Mouse (Mus musculus): Measurements from ENCODE around the gene Cacng5. TPM values are rescaled to one million over a fixed set of nuclear protein-coding genes. Genes with fewer than 3 reads are reported as not detected.
A peak's percentile ranks its signal among the peaks of the same experiment; 100 is the strongest.

Gene Cacng5
- polyA plus RNA-seq (2015; fragmentation: Nextera tagmentation; extraction: Ambion mirVana), result 10.7 and 11.5 TPM in 2 replicates

DNA sequence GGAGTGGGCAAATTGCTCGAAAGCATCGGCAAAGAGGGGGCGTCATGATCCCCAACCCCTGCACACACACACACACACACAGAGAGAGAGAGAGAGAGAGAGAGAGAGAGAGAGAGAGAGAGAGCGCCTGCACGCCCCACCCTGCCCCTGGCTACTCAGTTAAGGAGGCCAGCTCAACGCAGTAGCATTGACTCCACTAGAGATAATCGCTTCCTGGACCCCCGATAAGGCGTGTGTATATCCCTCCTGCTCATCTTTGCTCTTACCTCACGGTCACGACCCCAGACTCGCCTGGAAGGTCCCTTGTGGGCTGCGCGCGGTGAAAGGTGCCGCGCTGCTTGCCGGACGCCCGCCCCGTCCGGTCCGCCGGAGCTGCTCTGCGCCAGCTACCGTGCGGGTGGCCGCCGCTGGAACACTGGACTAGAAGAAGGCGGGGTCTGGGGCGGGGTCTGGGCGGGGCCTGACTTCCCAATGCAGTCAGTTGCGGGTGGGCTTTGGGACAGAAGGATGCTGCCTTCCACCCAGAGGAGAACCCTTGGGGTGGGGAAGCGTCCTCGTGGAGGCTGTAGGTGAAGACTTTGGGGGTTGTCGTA is at the start of gene Cacng5:
Cacng5 (minus strand) TSS at position 422 of the 593 bp plus-strand sequence.
- Histone ChIP-seq H3K4me1 (replicated peaks) (peaks cover 25% of the 10 kb centered on the region), H3K4me3 (peak within 1 kb of the TSS; percentile 49), H3K9me3 (no peaks in the 10 kb centered on the region), H3K36me3 (no peaks in the 10 kb centered on the region), H3K9ac (peak within 1 kb of the TSS; percentile 39), H3K4me2 (peak within 1 kb of the TSS; percentile 66), H3K27me3 (no peaks in the 10 kb centered on the region), H3K27ac (replicated peaks) (no peak within 1 kb of the TSS)
- WGBS, result 6% methylated on average over 36 of the region's 36 CpGs
- ATAC-seq (ENCODE audit: low FRiP score, low read depth), result peak; percentile 83

DNA sequence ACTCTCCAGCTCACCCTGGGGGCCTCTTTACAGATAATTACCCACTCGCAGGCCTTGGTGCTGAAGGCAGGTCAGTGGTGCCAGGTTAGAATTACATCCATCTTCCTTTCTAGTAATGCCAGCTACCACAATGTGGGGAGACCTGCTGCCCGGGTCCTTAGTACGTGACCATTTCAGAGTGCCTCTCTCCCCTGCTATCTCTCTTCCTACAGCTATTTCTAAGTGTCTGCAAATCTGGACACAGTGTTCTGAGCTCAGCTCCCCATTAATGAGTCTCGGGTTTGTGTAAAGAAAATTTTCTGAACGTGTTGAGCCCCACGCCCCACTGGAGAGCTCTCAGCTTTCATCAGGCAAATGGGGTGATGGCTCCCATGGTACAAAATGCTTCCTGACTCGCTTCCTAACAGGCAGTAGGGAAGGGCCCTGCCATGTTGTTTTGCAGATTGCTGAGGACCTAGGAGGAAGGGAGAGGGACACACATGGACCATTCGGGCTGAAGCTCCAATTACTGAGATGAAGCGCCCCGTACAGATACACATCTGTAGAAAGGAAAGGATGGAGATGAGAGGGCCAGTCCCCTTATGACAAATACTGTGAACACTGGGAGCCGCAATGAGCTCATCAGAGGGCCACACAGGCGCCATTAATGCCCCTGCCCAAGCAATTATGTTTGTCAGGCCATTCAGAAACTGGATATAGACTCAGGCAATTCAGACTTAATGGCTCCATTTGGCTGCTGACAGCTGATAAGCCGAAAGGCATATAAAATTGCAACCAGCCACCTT is 42.9 kb upstream of the Cacng5 start:
- Histone ChIP-seq H3K27me3 (no peaks in the 10 kb centered on the region), H3K9me3 (no peaks in the 10 kb centered on the region), H3K4me3 (no peak overlapping the region), H3K9ac (no peak overlapping the region), H3K27ac (replicated peaks) (peak overlapping the region; percentile 47), H3K36me3 (peaks cover 10% of the 10 kb centered on the region), H3K4me1 (replicated peaks) (peaks cover 13% of the 10 kb centered on the region; the same call in 1 of the 2 replicates), H3K4me2 (no peak overlapping the region)
- peak; percentile 60; the same call in 1 of the 2 replicates for ATAC-seq (ENCODE audit: low FRiP score, low read depth)
- 55% methylated on average over 13 of the region's 13 CpGs for WGBS

- WGBS, result 74% methylated on average over 10 of the region's 10 CpGs
- Histone ChIP-seq H3K27me3 (no peaks in the 10 kb centered on the region), H3K4me1 (replicated peaks) (peaks cover 13% of the 10 kb centered on the region; the same call in 1 of the 2 replicates), H3K27ac (replicated peaks) (peak overlapping the region; percentile 37; the same call in 1 of the 2 replicates), H3K36me3 (peaks cover 3% of the 10 kb centered on the region), H3K4me2 (no peak overlapping the region), H3K9me3 (no peaks in the 10 kb centered on the region), H3K9ac (no peak overlapping the region), H3K4me3 (no peak overlapping the region)
- ATAC-seq (ENCODE audit: low FRiP score, low read depth), result 0 out of 2 replicates have a peak, but pooled peaks have one; percentile 15
Measured at GRCm38 (mm10) chr11:107955191-107956062, 40.6 kb upstream of the Cacng5 start.

DNA sequence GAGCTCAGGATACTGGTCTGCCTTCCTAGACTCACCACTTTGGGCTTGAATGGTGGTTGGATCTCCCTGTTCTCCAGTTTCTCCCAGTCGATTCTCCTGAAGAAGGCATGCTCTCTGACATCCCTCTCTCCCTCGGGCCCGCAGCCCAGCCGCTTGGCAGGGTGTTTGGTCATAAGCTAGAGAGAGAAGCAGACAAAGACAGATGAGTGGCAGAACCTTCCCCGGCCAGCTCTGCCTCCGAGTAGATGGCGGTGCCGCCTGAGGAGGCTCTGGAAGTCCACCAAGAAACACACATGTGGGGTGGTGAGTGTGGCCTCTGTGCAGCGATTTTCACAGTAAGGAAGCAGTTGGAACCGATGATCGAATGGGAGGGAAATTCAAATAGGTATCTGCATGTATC is 36.6 kb upstream of the Cacng5 start:
- ATAC-seq (ENCODE audit: low FRiP score, low read depth), result no peak
- Histone ChIP-seq H3K27me3 (no peaks in the 10 kb centered on the region), H3K4me2 (no peak overlapping the region), H3K4me3 (no peak overlapping the region), H3K36me3 (no peaks in the 10 kb centered on the region), H3K9ac (no peak overlapping the region), H3K4me1 (replicated peaks) (no peaks in the 10 kb centered on the region; the same call in 1 of the 2 replicates), H3K27ac (replicated peaks) (no peak overlapping the region), H3K9me3 (no peaks in the 10 kb centered on the region)
- 75% methylated on average over 11 of the region's 11 CpGs for WGBS

GRCm38 (mm10) chr11:107950658-107951057 is 35.8 kb upstream of the Cacng5 start:
- Histone ChIP-seq H3K27ac (replicated peaks) (no peak overlapping the region), H3K4me1 (replicated peaks) (no peaks in the 10 kb centered on the region; the same call in 1 of the 2 replicates)
- 91% methylated on average over 4 of the region's 4 CpGs for WGBS

DNA sequence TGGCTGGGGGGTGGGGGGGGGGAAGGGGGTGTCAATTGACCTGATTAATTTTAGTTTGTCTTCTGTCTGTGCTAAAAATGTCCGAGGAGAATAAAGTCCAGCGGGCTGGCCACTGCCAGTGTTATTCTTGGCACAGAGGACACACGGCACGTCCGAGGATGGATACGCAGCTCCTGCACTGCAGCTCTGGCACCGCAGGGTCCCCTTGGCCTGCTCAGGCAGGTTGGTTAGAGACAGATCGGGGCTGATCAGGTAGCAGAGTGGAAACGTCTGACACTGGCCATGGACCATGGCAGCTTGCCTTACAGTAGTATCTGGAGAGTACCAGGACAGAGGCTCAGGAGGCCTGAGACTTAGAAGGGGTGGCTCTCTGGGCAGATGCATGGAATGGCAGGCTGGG is 35.4 kb upstream of the Cacng5 start:
- no peak overlapping the region for H3K4me2 ChIP-seq
- H3K9me3 ChIP-seq, result no peaks in the 10 kb centered on the region
- WGBS, result 73% methylated on average over 9 of the region's 9 CpGs
- H3K4me3 ChIP-seq, result no peak overlapping the region
- H3K4me1 ChIP-seq (replicated peaks), result no peaks in the 10 kb centered on the region; the same call in 1 of the 2 replicates
- ATAC-seq (ENCODE audit: low FRiP score, low read depth), result no peak
- H3K27me3 ChIP-seq, result no peaks in the 10 kb centered on the region
- 0 out of 2 replicates have a peak, but pooled peaks cover under 1% of the 10 kb centered on the region for H3K36me3 ChIP-seq
- no peak overlapping the region for H3K9ac ChIP-seq
- no peak overlapping the region for H3K27ac ChIP-seq (replicated peaks)

More at GRCm38 (mm10) chr11:107950658-107951057, 35.8 kb upstream of the Cacng5 start:
- no peak overlapping the region for H3K4me3 ChIP-seq
- no peak overlapping the region for H3K4me2 ChIP-seq
- no peak overlapping the region for H3K9ac ChIP-seq
- ATAC-seq (ENCODE audit: low FRiP score, low read depth), result no peak
- H3K36me3 ChIP-seq, result no peaks in the 10 kb centered on the region
- H3K27me3 ChIP-seq, result no peaks in the 10 kb centered on the region
- H3K9me3 ChIP-seq, result no peaks in the 10 kb centered on the region

GRCm38 (mm10) chr11:107947951-107948350 is 33.1 kb upstream of the Cacng5 start:
- H3K4me3 ChIP-seq, result no peak overlapping the region
- H3K27me3 ChIP-seq, result no peaks in the 10 kb centered on the region
- no peak overlapping the region for H3K27ac ChIP-seq (replicated peaks)
- no peak for ATAC-seq (ENCODE audit: low FRiP score, low read depth)
- 90% methylated on average over 1 of the region's 1 CpGs for WGBS
- H3K4me1 ChIP-seq (replicated peaks), result no peaks in the 10 kb centered on the region
- H3K9me3 ChIP-seq, result no peaks in the 10 kb centered on the region
- no peak overlapping the region for H3K4me2 ChIP-seq
- H3K9ac ChIP-seq, result no peak overlapping the region
- H3K36me3 ChIP-seq, result peaks cover 15% of the 10 kb centered on the region

DNA sequence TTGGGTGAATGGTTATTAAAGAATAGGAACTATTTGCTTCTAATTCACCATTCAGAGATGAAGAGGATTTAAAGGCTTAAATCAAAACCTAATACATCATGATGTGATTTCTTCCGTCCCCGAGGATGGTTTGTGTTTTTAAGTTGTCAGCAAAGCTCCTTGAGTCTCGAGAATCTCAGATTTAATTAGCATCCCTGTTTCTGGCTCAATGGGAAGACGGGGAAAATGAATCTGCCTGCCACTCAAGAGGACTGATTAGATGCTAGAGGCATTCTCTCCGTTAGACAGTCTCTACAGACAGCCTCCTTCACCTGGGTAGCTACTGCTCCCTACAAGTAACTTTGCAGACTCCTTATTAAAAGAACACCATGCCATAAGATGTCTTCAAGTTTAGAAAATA is 32.0 kb upstream of the Cacng5 start:
- H3K4me1 ChIP-seq (replicated peaks), result no peaks in the 10 kb centered on the region
- H3K4me3 ChIP-seq, result no peak overlapping the region
- H3K27me3 ChIP-seq, result no peaks in the 10 kb centered on the region
- H3K9me3 ChIP-seq, result no peaks in the 10 kb centered on the region
- H3K4me2 ChIP-seq, result no peak overlapping the region
- WGBS, result 38% methylated on average over 5 of the region's 5 CpGs
- peaks cover 15% of the 10 kb centered on the region for H3K36me3 ChIP-seq
- H3K9ac ChIP-seq, result no peak overlapping the region
- H3K27ac ChIP-seq (replicated peaks), result no peak overlapping the region
- no peak for ATAC-seq (ENCODE audit: low FRiP score, low read depth)

GRCm38 (mm10) chr11:107936929-107937328 is 22.1 kb upstream of the Cacng5 start:
- Histone ChIP-seq H3K36me3 (peaks cover 11% of the 10 kb centered on the region), H3K27me3 (no peaks in the 10 kb centered on the region), H3K4me1 (replicated peaks) (no peaks in the 10 kb centered on the region), H3K4me2 (no peak overlapping the region), H3K9ac (no peak overlapping the region), H3K27ac (replicated peaks) (no peak overlapping the region), H3K9me3 (no peaks in the 10 kb centered on the region), H3K4me3 (no peak overlapping the region)
- WGBS, result 95% methylated on average over 2 of the region's 2 CpGs
- no peak for ATAC-seq (ENCODE audit: low FRiP score, low read depth)

DNA sequence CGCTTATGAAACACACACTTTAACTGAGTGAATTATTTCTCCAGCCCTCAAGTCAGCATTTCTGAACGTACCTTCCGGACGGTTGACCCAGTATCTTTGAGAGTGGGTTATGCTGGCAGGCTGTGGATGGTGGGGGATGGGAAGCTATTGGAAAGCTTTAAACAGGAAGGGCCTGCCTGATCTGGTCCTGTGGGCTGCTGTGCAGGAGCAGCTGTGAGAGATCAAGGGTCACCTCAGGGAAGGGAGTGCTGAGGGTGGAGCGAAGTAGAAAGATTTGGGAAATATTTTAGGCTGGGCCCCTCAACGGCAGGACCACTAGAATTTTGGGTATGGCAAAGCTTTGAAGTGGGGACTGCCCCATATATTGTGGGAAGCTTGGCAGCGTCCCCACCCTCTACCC is 16.9 kb upstream of the Cacng5 start:
- Histone ChIP-seq H3K27me3 (no peaks in the 10 kb centered on the region), H3K36me3 (no peaks in the 10 kb centered on the region), H3K4me3 (no peak overlapping the region), H3K27ac (replicated peaks) (no peak overlapping the region), H3K4me1 (replicated peaks) (no peaks in the 10 kb centered on the region), H3K9me3 (no peaks in the 10 kb centered on the region), H3K4me2 (no peak overlapping the region), H3K9ac (no peak overlapping the region)
- no peak for ATAC-seq (ENCODE audit: low FRiP score, low read depth)
- 74% methylated on average over 7 of the region's 7 CpGs for WGBS

DNA sequence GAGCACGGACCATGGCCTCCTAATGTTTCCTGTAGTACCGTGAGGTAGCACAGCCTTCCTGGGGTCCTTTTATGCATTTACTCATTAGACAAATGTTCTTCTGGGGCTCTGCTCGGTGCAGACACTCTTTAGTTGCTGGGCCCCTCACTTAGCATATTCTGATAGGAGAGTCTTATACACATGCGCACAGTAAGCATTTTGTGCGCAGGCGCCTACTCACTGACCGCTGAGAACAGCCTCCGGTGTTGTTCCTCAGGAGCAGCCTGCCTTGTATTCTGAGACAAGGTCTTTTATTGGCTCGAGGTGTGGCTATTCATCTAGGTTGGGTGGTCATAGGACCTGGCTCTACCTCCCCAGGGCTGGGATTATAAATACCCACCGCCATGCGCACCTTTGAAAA is 16.4 kb upstream of the Cacng5 start:
- H3K4me2 ChIP-seq, result no peak overlapping the region
- H3K27ac ChIP-seq (replicated peaks), result no peak overlapping the region
- no peak overlapping the region for H3K4me3 ChIP-seq
- WGBS, result 88% methylated on average over 11 of the region's 11 CpGs
- H3K4me1 ChIP-seq (replicated peaks), result no peaks in the 10 kb centered on the region
- no peaks in the 10 kb centered on the region for H3K36me3 ChIP-seq
- no peak for ATAC-seq (ENCODE audit: low FRiP score, low read depth)
- no peak overlapping the region for H3K9ac ChIP-seq
- no peaks in the 10 kb centered on the region for H3K9me3 ChIP-seq
- H3K27me3 ChIP-seq, result no peaks in the 10 kb centered on the region

Measured in hindbrain, embryonic 15.5 days (tissue).